Mouse (Mus musculus): Measurements from ENCODE around the gene Soat2. TPM values are rescaled to one million over a fixed set of nuclear protein-coding genes. Genes with fewer than 3 reads are reported as not detected.

The Soat2 gene
- polyA plus RNA-seq, 1 experiment: 0.43 TPM

DNA sequence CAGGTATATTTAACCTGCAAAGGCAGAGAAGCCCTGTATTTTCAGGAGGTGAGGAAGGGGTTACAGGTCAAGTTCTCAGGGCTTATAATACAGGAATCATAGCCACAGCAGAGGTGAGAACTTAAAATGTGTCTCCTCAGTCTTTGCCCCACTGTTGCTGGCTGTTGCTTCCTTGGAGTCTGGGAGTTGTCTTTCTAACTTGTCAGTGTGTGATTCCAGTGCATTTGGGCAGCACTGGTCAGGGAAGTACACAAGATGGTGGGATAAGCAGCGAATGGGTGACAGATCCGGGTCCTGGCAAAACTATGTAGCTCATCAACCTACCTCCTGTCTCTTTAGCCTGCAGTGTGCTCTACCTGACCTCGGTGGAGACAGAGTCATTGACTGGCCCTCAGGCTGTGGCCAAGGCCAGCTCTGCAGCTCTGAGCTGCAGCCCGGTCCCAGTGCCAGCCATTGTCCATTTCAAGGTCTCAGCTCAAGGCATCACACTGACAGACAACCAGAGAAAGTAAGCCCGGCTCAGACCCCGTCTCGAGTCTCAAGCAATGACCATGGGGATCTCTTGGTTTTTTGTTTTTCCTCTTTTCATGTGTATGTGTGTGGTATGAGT lies 35.6 kb upstream of the Soat2 start:
- peaks cover 6% of the 10 kb centered on the region for H3K79me2 ChIP-seq (ENCODE audit: control insufficient read depth, insufficient read depth)
- H3K4me2 ChIP-seq (ENCODE audit: low read depth): no peak overlapping the region
- no peak overlapping the region for H3K4me3 ChIP-seq
- H3K36me3 ChIP-seq (ENCODE audit: control insufficient read depth, insufficient read depth): peaks cover 66% of the 10 kb centered on the region
- no peaks in the 10 kb centered on the region for H3K27me3 ChIP-seq (ENCODE audit: control insufficient read depth, insufficient read depth, insufficient read length)
- peak; percentile 44 for TF ChIP-seq POLR2A (IDR thresholded peaks at IDR 0.05; ENCODE audit: insufficient read length, low read depth)
- no peak for TF ChIP-seq REST (IDR thresholded peaks at IDR 0.05; ENCODE audit: insufficient read depth, insufficient read length)
- TF ChIP-seq POLR2AphosphoS2 (IDR thresholded peaks at IDR 0.05; ENCODE audit: insufficient read length, low read depth): peak; percentile 85
- H3ac ChIP-seq (ENCODE audit: control insufficient read depth, insufficient read length): no peak overlapping the region

DNA sequence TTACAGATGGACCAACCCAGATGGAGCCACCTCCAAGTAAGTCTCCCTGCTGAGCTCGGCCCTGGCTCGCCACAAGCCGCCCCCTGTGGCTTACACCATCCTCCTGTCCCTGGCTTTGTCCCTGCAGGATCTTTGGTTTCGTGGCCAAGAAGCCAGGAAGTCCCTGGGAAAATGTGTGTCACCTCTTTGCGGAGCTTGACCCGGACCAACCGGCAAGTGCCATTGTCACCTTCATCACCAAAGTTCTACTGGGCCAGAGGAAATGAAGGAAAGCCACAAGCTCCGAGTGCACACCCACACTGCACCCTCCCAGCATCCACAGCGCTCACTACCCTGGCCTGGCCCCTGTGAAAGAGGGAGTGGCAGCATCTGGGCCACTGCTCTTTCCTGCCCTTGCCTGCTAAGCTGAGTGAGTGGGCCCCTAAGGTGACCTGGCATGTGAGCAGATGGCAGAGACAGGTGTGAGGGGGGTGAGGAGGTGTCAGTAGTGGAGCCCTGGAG lies 34.5 kb upstream of the Soat2 start:
- peak; percentile 87 for TF ChIP-seq POLR2AphosphoS2 (IDR thresholded peaks at IDR 0.05; ENCODE audit: insufficient read length, low read depth)
- peak; percentile 44 for TF ChIP-seq POLR2A (IDR thresholded peaks at IDR 0.05; ENCODE audit: insufficient read length, low read depth)
- TF ChIP-seq USF1 (IDR thresholded peaks at IDR 0.05; ENCODE audit: low read depth): no peak
- TF ChIP-seq MYOD1 (IDR thresholded peaks at IDR 0.05; ENCODE audit: control insufficient read depth in 1 of 3, insufficient read length in 2 of 3, low read depth in 2 of 3): peak in 1 of 3 experiments; percentile 33

DNA sequence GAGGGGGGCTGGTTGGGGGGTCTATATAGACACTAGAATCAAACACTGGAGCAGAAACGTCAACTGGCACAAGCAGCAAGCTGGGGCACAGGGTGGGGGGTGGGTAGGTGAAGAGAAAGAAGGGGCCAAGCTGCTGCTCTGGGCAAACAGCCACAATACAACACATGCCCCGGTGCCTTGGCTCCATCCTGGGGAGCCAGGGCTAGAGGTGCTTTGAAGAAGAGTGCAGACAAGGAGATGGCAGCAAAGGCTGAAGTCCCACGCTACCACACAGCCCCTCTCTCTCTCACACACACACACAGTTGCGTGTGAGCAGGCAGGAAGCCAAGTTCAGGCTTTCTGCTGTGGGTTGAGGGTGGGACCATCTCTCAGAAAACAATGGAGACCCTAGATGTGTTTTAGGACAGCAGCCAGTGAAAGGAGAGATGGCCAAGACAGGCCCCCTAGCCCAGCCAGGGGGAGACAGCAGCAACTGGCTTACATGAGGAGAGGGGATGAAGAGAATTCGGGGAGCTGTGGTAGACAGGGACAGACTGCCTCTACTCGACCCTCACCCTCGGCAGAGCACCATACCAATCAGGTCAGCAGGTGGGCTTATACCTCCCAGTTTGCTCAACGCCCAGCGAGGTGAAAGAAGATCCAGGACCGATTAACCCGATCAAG lies 33.4 kb upstream of the Soat2 start:
- Histone ChIP-seq H3K27me3 (ENCODE audit: control insufficient read depth, insufficient read depth, insufficient read length) (no peaks in the 10 kb centered on the region), H3K36me3 (ENCODE audit: control insufficient read depth, insufficient read depth) (peaks cover 55% of the 10 kb centered on the region), H3K4me3 (no peak overlapping the region), H3ac (ENCODE audit: control insufficient read depth, insufficient read length) (no peak overlapping the region), H3K4me2 (ENCODE audit: low read depth) (no peak overlapping the region), H3K79me2 (ENCODE audit: control insufficient read depth, insufficient read depth) (no peaks in the 10 kb centered on the region)
- TF ChIP-seq POLR2A (IDR thresholded peaks at IDR 0.05; ENCODE audit: insufficient read length, low read depth) (peak; percentile 61), TCF3 (IDR thresholded peaks at IDR 0.05; ENCODE audit: insufficient read length, low read depth) (no peak), CEBPB (IDR thresholded peaks at IDR 0.05; ENCODE audit: insufficient read depth, poor library complexity, severe bottlenecking) (no peak), TCF12 (IDR thresholded peaks at IDR 0.05; ENCODE audit: insufficient read depth, poor library complexity, severe bottlenecking) (no peak), MYOG (IDR thresholded peaks at IDR 0.05; ENCODE audit: control insufficient read depth in 1 of 3, insufficient read depth in 1 of 3, insufficient read length in 2 of 3, low read depth in 2 of 3) (no peak), REST (IDR thresholded peaks at IDR 0.05; ENCODE audit: insufficient read depth, insufficient read length) (no peak), MAX (IDR thresholded peaks at IDR 0.05; ENCODE audit: low read depth) (no peak), USF1 (IDR thresholded peaks at IDR 0.05; ENCODE audit: low read depth) (no peak), POLR2AphosphoS2 (IDR thresholded peaks at IDR 0.05; ENCODE audit: insufficient read length, low read depth) (peak; percentile 97), MYOD1 (IDR thresholded peaks at IDR 0.05; ENCODE audit: control insufficient read depth in 1 of 3, insufficient read length in 2 of 3, low read depth in 2 of 3) (no peak), E2F4 (IDR thresholded peaks at IDR 0.05; ENCODE audit: insufficient read depth) (no peak), SRF (IDR thresholded peaks at IDR 0.05; ENCODE audit: control insufficient read depth, insufficient read length, low read depth) (no peak)

More for the DNA sequence above, 34.5 kb upstream of the Soat2 start:
- no peak overlapping the region for H3K4me3 ChIP-seq
- H3K27me3 ChIP-seq (ENCODE audit: control insufficient read depth, insufficient read depth, insufficient read length): no peaks in the 10 kb centered on the region
- H3K79me2 ChIP-seq (ENCODE audit: control insufficient read depth, insufficient read depth): no peaks in the 10 kb centered on the region
- peaks cover 56% of the 10 kb centered on the region for H3K36me3 ChIP-seq (ENCODE audit: control insufficient read depth, insufficient read depth)
- H3ac ChIP-seq (ENCODE audit: control insufficient read depth, insufficient read length): no peak overlapping the region
- no peak overlapping the region for H3K4me2 ChIP-seq (ENCODE audit: low read depth)

DNA sequence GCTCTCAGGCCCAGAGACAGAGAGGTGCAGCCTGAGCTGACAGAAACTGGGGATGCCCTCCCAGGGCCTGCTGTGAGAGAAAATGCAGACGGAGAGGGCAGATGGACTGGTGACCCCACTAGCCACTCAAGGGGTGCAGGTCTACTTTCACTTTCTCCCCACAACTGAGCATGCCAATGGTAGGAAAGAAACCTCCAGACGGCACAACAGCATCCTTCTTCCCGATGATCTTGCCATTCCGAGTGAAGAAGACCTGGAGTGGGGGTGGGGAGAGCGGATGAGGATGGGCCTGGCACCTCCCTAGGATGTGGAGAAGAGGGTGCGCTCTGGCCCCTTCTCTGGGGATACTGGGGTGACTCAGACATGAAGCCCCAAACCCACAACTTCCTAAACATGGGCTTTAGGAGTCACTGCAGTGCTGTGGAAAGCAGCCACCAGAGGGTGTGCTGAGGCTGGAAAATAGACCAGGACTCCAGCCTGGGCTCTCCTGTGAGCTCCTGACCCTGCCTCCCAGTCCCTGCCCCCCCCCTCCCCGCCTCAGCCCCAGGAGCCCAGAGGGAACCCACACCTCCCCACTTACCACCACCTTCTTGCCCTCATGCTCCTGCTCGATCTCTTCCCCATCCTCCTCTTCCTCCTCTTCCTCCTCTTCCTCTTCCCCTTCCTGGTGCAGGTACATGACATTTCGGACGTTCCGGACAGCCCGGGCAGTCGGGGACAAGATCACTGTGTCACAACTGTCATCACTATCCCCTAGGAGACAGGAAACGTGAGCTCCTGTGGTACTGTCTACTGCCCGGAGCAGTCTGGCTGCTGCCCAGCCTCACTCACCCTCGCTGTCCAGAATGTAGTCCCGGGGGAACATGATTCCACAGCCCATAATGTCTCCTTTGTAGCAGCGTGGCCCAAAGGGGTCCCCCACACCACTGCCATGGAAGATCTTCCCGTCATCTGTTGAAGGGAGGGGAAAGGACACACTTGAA lies 32.6 kb upstream of the Soat2 start:
- TF ChIP-seq TCF12 (IDR thresholded peaks at IDR 0.05; ENCODE audit: insufficient read depth, poor library complexity, severe bottlenecking) (no peak), MYOD1 (IDR thresholded peaks at IDR 0.05; ENCODE audit: control insufficient read depth in 1 of 3, insufficient read length in 2 of 3, low read depth in 2 of 3) (no peak), SRF (IDR thresholded peaks at IDR 0.05; ENCODE audit: control insufficient read depth, insufficient read length, low read depth) (no peak), MYOG (IDR thresholded peaks at IDR 0.05; ENCODE audit: control insufficient read depth in 1 of 3, insufficient read depth in 1 of 3, insufficient read length in 2 of 3, low read depth in 2 of 3) (no peak), POLR2A (IDR thresholded peaks at IDR 0.05; ENCODE audit: insufficient read length, low read depth) (peak; percentile 11), POLR2AphosphoS2 (IDR thresholded peaks at IDR 0.05; ENCODE audit: insufficient read length, low read depth) (peak; percentile 61), CEBPB (IDR thresholded peaks at IDR 0.05; ENCODE audit: insufficient read depth, poor library complexity, severe bottlenecking) (no peak), MAX (IDR thresholded peaks at IDR 0.05; ENCODE audit: low read depth) (no peak), USF1 (IDR thresholded peaks at IDR 0.05; ENCODE audit: low read depth) (no peak), REST (IDR thresholded peaks at IDR 0.05; ENCODE audit: insufficient read depth, insufficient read length) (no peak), E2F4 (IDR thresholded peaks at IDR 0.05; ENCODE audit: insufficient read depth) (no peak)
- Histone ChIP-seq H3K79me2 (ENCODE audit: control insufficient read depth, insufficient read depth) (no peaks in the 10 kb centered on the region), H3K4me2 (ENCODE audit: low read depth) (no peak overlapping the region), H3K27me3 (ENCODE audit: control insufficient read depth, insufficient read depth, insufficient read length) (no peaks in the 10 kb centered on the region), H3K4me3 (no peak overlapping the region), H3K36me3 (ENCODE audit: control insufficient read depth, insufficient read depth) (peaks cover 46% of the 10 kb centered on the region), H3ac (ENCODE audit: control insufficient read depth, insufficient read length) (no peak overlapping the region)
